Comparison of ENCODE assay signal across 19 mouse cellular contexts in genomic region chr10:122116636-122117035, GRCm38 (mm10). TPM values are rescaled to one million over a fixed set of nuclear protein-coding genes. Genes with fewer than 3 reads are reported as not detected.
A peak's percentile ranks its signal among the peaks of the same experiment; 100 is the strongest.
DNase-seq lines count a peak whose midpoint lies in the region; ATAC-seq lines count a peak whose summit lies in the region.
"Had no signal": no experiment of that assay in that cellular context is flagged by ENCODE, and none has a peak within 500 bp of the region (broad histone marks: within the 10 kb centered on the region; RNA-seq: fewer than 3 reads in every experiment).

No protein-coding gene starts in this region.

- H3K9me3 ChIP-seq in limb, embryonic 12.5 days, result no peaks in the 10 kb centered on the region
- no peaks in the 10 kb centered on the region for H3K9me3 ChIP-seq in limb, embryonic 10.5 days (replicated peaks)
- H3K9me3 ChIP-seq: embryonic facial prominence, embryonic 13.5 days; hindbrain, embryonic 13.5 days; kidney, embryonic 15.5 days; liver, embryonic 15.5 days; neural tube, embryonic 12.5 days had no signal

- no peak overlapping the region for H3K9ac ChIP-seq in limb, embryonic 12.5 days (replicated peaks)
- H3K9ac ChIP-seq: embryonic facial prominence, embryonic 13.5 days; hindbrain, embryonic 13.5 days; kidney, embryonic 15.5 days; liver, embryonic 15.5 days; neural tube, embryonic 12.5 days had no signal

- H3K4me2 ChIP-seq in limb, embryonic 12.5 days, result peak overlapping the region; percentile 21
- H3K4me2 ChIP-seq: embryonic facial prominence, embryonic 13.5 days; hindbrain, embryonic 13.5 days; kidney, embryonic 15.5 days; liver, embryonic 15.5 days; neural tube, embryonic 12.5 days had no signal

- no peaks in the 10 kb centered on the region for H3K27me3 ChIP-seq in limb, embryonic 12.5 days
- no peaks in the 10 kb centered on the region for H3K27me3 ChIP-seq in limb, embryonic 10.5 days (ENCODE audit: low read depth, poor library complexity, severe bottlenecking)
- H3K27me3 ChIP-seq: embryonic facial prominence, embryonic 13.5 days; hindbrain, embryonic 13.5 days; kidney, embryonic 15.5 days; liver, embryonic 15.5 days; neural tube, embryonic 12.5 days had no signal

- no peak overlapping the region for H3K4me3 ChIP-seq in limb, embryonic 12.5 days (replicated peaks)
- no peak overlapping the region for H3K4me3 ChIP-seq in limb, embryonic 10.5 days
- H3K4me3 ChIP-seq: embryonic facial prominence, embryonic 13.5 days; hindbrain, embryonic 13.5 days; kidney, embryonic 15.5 days; liver, embryonic 15.5 days; neural tube, embryonic 12.5 days had no signal

- peak overlapping the region; percentile 29; the same call in 1 of the 2 replicates for H3K27ac ChIP-seq in limb, embryonic 12.5 days
- no peak overlapping the region for H3K27ac ChIP-seq in limb, embryonic 10.5 days
- H3K27ac ChIP-seq: embryonic facial prominence, embryonic 13.5 days; hindbrain, embryonic 13.5 days; kidney, embryonic 15.5 days; liver, embryonic 15.5 days; neural tube, embryonic 12.5 days; stomach, postnatal 0 days had no signal

- no peak for DNase-seq in limb, embryonic 10.5 days (ENCODE audit: low spot score)
- peak; percentile 15 for DNase-seq in CD4-positive, CD25-positive, alpha-beta regulatory T cell, adult 2 months (ENCODE audit: low read depth, low spot score)
- no peak for DNase-seq in urinary bladder, postnatal 36 days (ENCODE audit: low spot score in 2 of 2)
- no peak for DNase-seq in left cerebral cortex, postnatal 14 days (ENCODE audit: low spot score in 2 of 2)
- DNase-seq in spleen, postnatal 36 days (ENCODE audit: low spot score in 2 of 2), result no peak
- DNase-seq: adrenal gland, postnatal 14 days; cerebellum, adult 2 months; gastrocnemius, postnatal 14 days; heart, postnatal 10 days; thymus, postnatal 25 days had no signal

- 71% methylated on average over 11 of the region's 11 CpGs for WGBS in limb, embryonic 12.5 days
- WGBS in limb, embryonic 10.5 days, result 86% methylated on average over 11 of the region's 11 CpGs

- intact Hi-C loops in left cerebral cortex, postnatal 14 days (cut with DNase I), result no loop called here

- no peak for ATAC-seq in limb, embryonic 12.5 days (ENCODE audit: insufficient number of reproducible peaks, insufficient read depth, low FRiP score, low TSS enrichment, low read depth)
- peak; percentile 48 to 76; a peak in 3 of 4 replicates for ATAC-seq in hematopoietic stem cell, adult 5-6 weeks (replicated peaks in 1 of 2; ENCODE audit: insufficient read depth in 1 of 2, low FRiP score in 2 of 2, low TSS enrichment in 1 of 2, low read depth in 1 of 2, poor library complexity in 2 of 2, severe bottlenecking in 2 of 2)
- peak; percentile 99 for ATAC-seq in megakaryocyte, adult 5-6 weeks (ENCODE audit: poor library complexity, severe bottlenecking)

- H3K36me3 ChIP-seq in limb, embryonic 12.5 days, result no peaks in the 10 kb centered on the region
- no peaks in the 10 kb centered on the region for H3K36me3 ChIP-seq in limb, embryonic 10.5 days
- H3K36me3 ChIP-seq: embryonic facial prominence, embryonic 13.5 days; hindbrain, embryonic 13.5 days; kidney, embryonic 15.5 days; liver, embryonic 15.5 days; neural tube, embryonic 12.5 days had no signal

- peaks cover 24% of the 10 kb centered on the region for H3K4me1 ChIP-seq in limb, embryonic 12.5 days (replicated peaks)
- peaks cover 13% of the 10 kb centered on the region; the same call in 1 of the 2 replicates for H3K4me1 ChIP-seq in limb, embryonic 10.5 days
- H3K4me1 ChIP-seq: kidney, embryonic 15.5 days; liver, embryonic 15.5 days had no signal

RNA-seq across cellular contexts. Expression of gene Rxylt1, which starts 19.5 kb away (rescaled TPM):
- 45.3 and 51.3 TPM in 2 replicates for polyA plus RNA-seq in limb, embryonic 12.5 days (2016; fragmentation: Nextera tagmentation; extraction: Ambion mirVana)
- polyA plus RNA-seq in limb, embryonic 10.5 days (2016; fragmentation: Nextera tagmentation; extraction: Ambion mirVana), result 36.6 and 36.8 TPM in 2 replicates
- 39.3 and 77.3 TPM in 2 replicates for total RNA-seq in hematopoietic stem cell, adult 5-6 weeks (2017)
- 19.9 and 24.9 TPM in 2 replicates for total RNA-seq in megakaryocyte, adult 5-6 weeks (2015)
- 19.4 and 43.1 TPM in 2 replicates for total RNA-seq in megakaryocyte, adult 5-6 weeks (2017)
- 10 to 100 TPM; 42.3 to 43.2 TPM for total RNA-seq in left cerebral cortex, postnatal 14 days (2021)
